Mouse (Mus musculus) embryonic fibroblast, embryonic 13.5 days (primary cell): Measurements from ENCODE around the gene Ccdc181. TPM values are rescaled to one million over a fixed set of nuclear protein-coding genes. Genes with fewer than 3 reads are reported as not detected.

Source experiments
- H3K27ac ChIP-seq: 2 replicates; pipeline ENCODE4 v1.5.1; 2012; ENCODE audit warnings: low read length, control low read depth, inconsistent platforms; ENCODE audit not compliant: insufficient read depth
- H3K4me1 ChIP-seq: 2 replicates; pipeline ENCODE4 v1.6.1; 2011; ENCODE audit warnings: low read length; ENCODE audit not compliant: control insufficient read depth, insufficient read depth
- H3K4me3 ChIP-seq: 2 replicates; pipeline ENCODE4 v1.5.1; 2011; ENCODE audit warnings: mild to moderate bottlenecking, control low read depth, low read length; ENCODE audit not compliant: insufficient read depth
- CTCF ChIP-seq: IDR thresholded peaks from 2 replicates; pipeline ENCODE4 v1.5.1; 2011; ENCODE audit warnings: mild to moderate bottlenecking, control low read depth, low read length, moderate library complexity, borderline replicate concordance; ENCODE audit not compliant: insufficient read depth
- POLR2A ChIP-seq: IDR thresholded peaks from 2 replicates; pipeline ENCODE4 v1.6.1; 2011; ENCODE audit warnings: low read depth, mild to moderate bottlenecking, control low read depth, low read length, moderate library complexity
- polyA plus RNA-seq: library from polyadenylated mRNA; stranded (reverse); fragments of >200 nt; gene quantifications from 2 replicates; pipeline ENCODE4 v1.2.4, GENCODE M21; 2011; ENCODE audit warnings: low read depth; ENCODE audit not compliant: missing spikeins, insufficient read length

The Ccdc181 gene
- polyA plus RNA-seq, 1 experiment: 8.8 TPM

DNA sequence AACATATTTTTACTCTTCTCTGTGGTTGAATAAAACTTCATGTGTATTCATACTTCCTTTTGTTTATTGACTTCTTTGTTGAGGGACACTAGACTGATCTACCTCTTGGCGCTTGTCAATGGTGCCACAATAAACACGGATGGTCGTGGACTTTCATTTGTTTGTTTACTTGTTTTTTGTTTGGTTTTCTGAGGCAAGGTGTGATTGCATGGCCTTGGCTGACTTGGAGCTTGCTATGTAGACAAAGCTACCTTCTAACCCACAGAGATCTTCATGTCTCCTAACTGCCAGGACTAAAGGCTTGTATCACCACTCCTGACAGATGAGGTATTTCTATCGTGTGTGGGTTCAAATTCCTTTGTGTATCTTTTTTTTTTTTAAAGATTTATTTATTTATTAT is 48.8 kb downstream of the Ccdc181 start:
- no peak for TF ChIP-seq CTCF
- TF ChIP-seq POLR2A: no peak
- H3K4me1 ChIP-seq: 0 out of 2 replicates have a peak, but pooled peaks cover 2% of the 10 kb centered on the region
- H3K27ac ChIP-seq: no peak overlapping the region
- no peak overlapping the region for H3K4me3 ChIP-seq

DNA sequence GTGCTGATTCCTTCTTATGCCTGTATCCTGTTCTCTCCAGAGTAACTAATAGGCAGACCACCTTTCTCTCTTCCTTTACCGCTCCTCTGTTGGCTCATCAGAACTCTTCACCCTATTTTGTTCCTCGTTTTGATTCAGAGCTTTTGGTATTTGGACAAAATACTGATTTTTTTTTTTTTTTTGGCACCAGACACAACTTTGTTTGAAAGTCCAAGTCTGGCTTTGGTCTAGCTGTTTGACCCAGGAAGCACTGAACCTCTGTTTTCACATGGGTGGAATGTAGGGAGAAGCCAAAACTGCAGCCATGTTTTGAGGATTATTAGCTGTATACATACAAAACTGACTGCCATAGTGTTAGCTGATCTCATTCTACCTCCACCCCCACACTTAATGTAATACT is 49.5 kb downstream of the Ccdc181 start:
- Histone ChIP-seq H3K27ac (no peak overlapping the region), H3K4me1 (0 out of 2 replicates have a peak, but pooled peaks cover 2% of the 10 kb centered on the region), H3K4me3 (no peak overlapping the region)
- TF ChIP-seq POLR2A: no peak
- TF ChIP-seq CTCF: no peak

DNA sequence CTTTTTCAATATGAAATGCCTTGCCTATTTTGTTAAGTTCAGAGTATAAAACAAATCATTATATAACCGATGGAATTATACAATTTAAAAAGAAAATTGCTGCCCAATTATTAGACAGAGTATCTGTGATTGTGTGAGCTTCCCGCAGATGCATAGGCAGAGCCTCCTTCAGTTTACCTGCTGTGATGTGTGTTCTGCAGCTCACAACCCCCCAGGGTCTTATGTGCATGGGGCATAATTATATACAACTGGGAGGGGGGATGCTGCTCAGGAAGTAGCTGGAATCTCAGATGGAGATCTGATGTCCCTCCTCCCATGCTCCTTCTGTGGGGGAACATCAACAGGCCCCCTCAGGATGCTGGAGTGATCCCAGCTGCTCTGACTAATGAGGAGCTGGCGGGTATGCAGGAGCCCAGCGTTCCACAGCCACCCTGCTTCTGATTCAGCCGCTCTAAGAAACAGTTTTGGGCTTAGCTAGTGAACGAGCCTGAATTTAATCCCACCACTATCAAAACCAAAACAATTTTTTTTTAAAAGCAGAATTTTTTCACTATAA is 51.3 kb downstream of the Ccdc181 start:
- Histone ChIP-seq H3K4me1 (0 out of 2 replicates have a peak, but pooled peaks cover 2% of the 10 kb centered on the region), H3K4me3 (no peak overlapping the region), H3K27ac (no peak overlapping the region)
- TF ChIP-seq POLR2A (no peak), CTCF (no peak)

DNA sequence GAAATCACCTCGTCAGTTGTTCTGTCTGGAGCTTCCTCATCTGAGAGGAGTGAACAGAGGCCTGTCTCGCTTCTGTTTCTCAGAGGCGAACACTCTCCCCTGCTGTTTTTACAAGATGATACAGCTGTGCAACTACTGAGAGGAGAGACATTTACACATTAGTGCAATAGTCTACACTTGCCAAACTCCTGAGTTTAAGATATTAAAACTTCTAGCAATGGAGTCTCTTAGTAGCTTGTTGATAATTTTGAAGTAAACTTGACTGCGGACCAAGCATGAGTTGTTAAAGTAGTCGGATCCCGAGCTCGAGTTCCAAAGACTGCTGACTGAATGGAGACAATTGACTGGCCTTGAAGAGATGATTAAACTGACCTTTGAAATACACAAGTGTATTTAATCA is 52.4 kb downstream of the Ccdc181 start:
- no peak for TF ChIP-seq POLR2A
- TF ChIP-seq CTCF: no peak
- Histone ChIP-seq H3K27ac (no peak overlapping the region), H3K4me1 (0 out of 2 replicates have a peak, but pooled peaks cover 2% of the 10 kb centered on the region), H3K4me3 (no peak overlapping the region)

DNA sequence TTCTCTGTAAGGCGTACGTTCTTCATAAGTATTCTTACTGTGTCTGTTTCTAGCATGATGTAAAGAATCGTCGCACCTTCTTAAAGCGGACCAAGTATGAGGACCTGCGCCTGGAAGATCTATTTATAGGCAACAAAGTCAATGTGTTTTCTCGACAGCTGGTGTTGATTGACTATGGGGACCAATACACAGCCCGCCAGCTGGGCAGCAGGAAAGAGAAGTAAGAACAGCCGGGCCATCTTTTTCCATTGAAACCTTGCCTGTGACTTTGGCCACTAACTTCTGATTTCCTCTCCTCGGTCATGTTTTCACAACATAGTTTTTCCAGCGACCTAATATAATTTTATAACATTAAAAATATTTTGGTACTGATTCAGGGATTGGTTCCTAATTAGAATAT is 57.2 kb downstream of the Ccdc181 start:
- Histone ChIP-seq H3K27ac (no peak overlapping the region), H3K4me1 (no peaks in the 10 kb centered on the region), H3K4me3 (no peak overlapping the region)
- TF ChIP-seq POLR2A (no peak), CTCF (no peak)

DNA sequence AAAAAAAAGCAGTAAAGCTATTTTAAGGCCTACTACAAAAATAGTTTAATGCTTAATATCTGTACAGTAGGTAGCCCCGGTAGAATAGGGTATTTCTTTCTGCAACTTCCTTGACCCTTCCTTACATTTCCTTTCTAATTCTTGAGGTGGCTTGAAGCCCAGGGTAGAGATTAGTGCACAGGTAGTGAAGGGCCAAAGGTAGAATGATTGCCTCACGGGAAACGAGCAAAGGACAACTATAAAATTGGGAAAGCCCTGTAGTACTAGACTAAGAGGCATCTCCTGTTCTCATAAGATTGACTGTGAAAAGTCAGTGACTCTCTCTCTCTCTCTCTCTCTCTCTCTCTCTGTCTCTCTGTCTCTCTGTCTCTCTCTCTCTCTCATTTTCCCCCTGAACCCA is 60.0 kb downstream of the Ccdc181 start:
- no peak for TF ChIP-seq CTCF
- H3K4me3 ChIP-seq: no peak overlapping the region
- no peaks in the 10 kb centered on the region for H3K4me1 ChIP-seq

DNA sequence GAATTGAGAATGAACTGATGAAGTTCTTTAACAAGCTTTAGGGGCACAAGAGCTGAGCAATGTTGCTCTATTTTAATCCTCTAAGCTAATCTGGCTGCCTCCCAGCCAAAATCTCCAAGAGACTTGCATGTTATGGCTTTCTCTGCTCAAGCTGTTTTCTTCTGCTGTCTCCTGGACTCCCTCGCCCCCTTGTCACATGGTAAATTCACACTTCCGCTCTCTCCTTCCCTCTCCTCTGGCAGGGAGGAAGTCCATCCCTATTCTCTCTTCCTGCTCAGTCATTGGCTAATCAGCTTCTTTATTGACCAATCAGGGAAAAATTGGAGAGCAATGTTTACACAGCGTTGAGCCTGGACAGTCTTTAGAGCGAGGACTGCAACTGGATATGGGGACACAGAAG is 60.5 kb downstream of the Ccdc181 start:
- Histone ChIP-seq H3K27ac (no peak overlapping the region), H3K4me1 (no peaks in the 10 kb centered on the region), H3K4me3 (no peak overlapping the region)
- TF ChIP-seq CTCF (no peak), POLR2A (no peak)

More for the DNA sequence above, 60.0 kb downstream of the Ccdc181 start:
- no peak overlapping the region for H3K27ac ChIP-seq

Other genes starting within 250 kb of the Ccdc181 start
- 0.18 and 0.33 TPM in 2 replicates for gene Sele, start 227.4 kb upstream of the Ccdc181 start, polyA plus RNA-seq
- not detected in 2 replicates for gene Sell, start 213.6 kb upstream of the Ccdc181 start, polyA plus RNA-seq
- gene Selp, start 160.3 kb upstream of the Ccdc181 start, polyA plus RNA-seq: 1.7 and 3.7 TPM in 2 replicates
- gene F5, start 123.7 kb upstream of the Ccdc181 start, polyA plus RNA-seq: 0.37 TPM in 1 of 2 replicates, not detected in the other
- 38.3 and 43.4 TPM in 2 replicates for gene Slc19a2, start 26.5 kb upstream of the Ccdc181 start, polyA plus RNA-seq
- 20.0 TPM in 2 replicates for gene Nme7, start 28.5 kb downstream of the Ccdc181 start, polyA plus RNA-seq
- gene Blzf1, start 31.9 kb downstream of the Ccdc181 start, polyA plus RNA-seq: 24.3 and 31.3 TPM in 2 replicates
- 35.4 and 37.2 TPM in 2 replicates for gene Atp1b1, start 182.8 kb downstream of the Ccdc181 start, polyA plus RNA-seq